ENCODE assay signal across 12 mouse cellular contexts in genomic region chr14:35112327-35113275, GRCm38 (mm10).
DNase-seq lines count a peak whose midpoint lies in the region; ATAC-seq and TF ChIP-seq lines count a peak whose summit lies in the region.
"Had no signal": no experiment of that assay in that cellular context is flagged by ENCODE, and none has a peak within 500 bp of the region (broad histone marks: within the 10 kb centered on the region; RNA-seq: fewer than 3 reads in every experiment).

No protein-coding gene starts in this region.

- WGBS in lung, embryonic 15.5 days: 47% methylated on average over 11 of the region's 11 CpGs
- 61% methylated on average over 11 of the region's 11 CpGs for WGBS in lung, adult 2 months
- WGBS in forebrain, embryonic 15.5 days: 16% methylated on average over 11 of the region's 11 CpGs
- 37% methylated on average over 11 of the region's 11 CpGs for WGBS in midbrain, embryonic 15.5 days

- H3K36me3 ChIP-seq in lung, embryonic 15.5 days: no peaks in the 10 kb centered on the region
- no peaks in the 10 kb centered on the region for H3K36me3 ChIP-seq in forebrain, embryonic 15.5 days
- no peaks in the 10 kb centered on the region for H3K36me3 ChIP-seq in midbrain, embryonic 15.5 days (replicated peaks)

- H3K9me3 ChIP-seq in lung, embryonic 15.5 days: no peaks in the 10 kb centered on the region
- H3K9me3 ChIP-seq in forebrain, embryonic 15.5 days: no peaks in the 10 kb centered on the region
- H3K9me3 ChIP-seq in midbrain, embryonic 15.5 days: no peaks in the 10 kb centered on the region

- H3K4me1 ChIP-seq in lung, embryonic 15.5 days: peaks cover 5% of the 10 kb centered on the region; the same call in 1 of the 2 replicates
- H3K4me1 ChIP-seq in lung, adult 2 months (ENCODE audit: control insufficient read depth, insufficient read depth, low read length): no peaks in the 10 kb centered on the region
- H3K4me1 ChIP-seq in forebrain, embryonic 15.5 days: peaks cover 20% of the 10 kb centered on the region
- H3K4me1 ChIP-seq in midbrain, embryonic 15.5 days: peaks cover 16% of the 10 kb centered on the region; the same call in 1 of the 2 replicates

- peak; percentile 4 to 8 for DNase-seq in adrenal gland, postnatal 36 days
- DNase-seq in adrenal gland, adult 18-20 months (ENCODE audit: low spot score in 2 of 2): no peak
- no peak for DNase-seq in lung, adult 2 months
- DNase-seq in T-cell, adult 2 months (ENCODE audit: low spot score): no peak
- DNase-seq: liver, postnatal 0 days; thymus, adult 2 months had no signal

- H3K9ac ChIP-seq in lung, embryonic 15.5 days: no peak overlapping the region
- H3K9ac ChIP-seq in forebrain, embryonic 15.5 days (replicated peaks): no peak overlapping the region
- H3K9ac ChIP-seq in midbrain, embryonic 15.5 days: no peak overlapping the region
- H3K9ac ChIP-seq: liver, postnatal 0 days had no signal

- H3K27me3 ChIP-seq in lung, embryonic 15.5 days: no peaks in the 10 kb centered on the region
- H3K27me3 ChIP-seq in forebrain, embryonic 15.5 days: no peaks in the 10 kb centered on the region
- H3K27me3 ChIP-seq in midbrain, embryonic 15.5 days (replicated peaks): no peaks in the 10 kb centered on the region

- no peak overlapping the region for H3K4me3 ChIP-seq in lung, embryonic 15.5 days
- H3K4me3 ChIP-seq in lung, adult 2 months (replicated peaks; ENCODE audit: extremely low read depth, low read depth, low read length): no peak overlapping the region
- no peak overlapping the region for H3K4me3 ChIP-seq in forebrain, embryonic 15.5 days
- H3K4me3 ChIP-seq in midbrain, embryonic 15.5 days: no peak overlapping the region

- H3K4me2 ChIP-seq in lung, embryonic 15.5 days: no peak overlapping the region
- H3K4me2 ChIP-seq in forebrain, embryonic 15.5 days (replicated peaks): no peak overlapping the region
- no peak overlapping the region for H3K4me2 ChIP-seq in midbrain, embryonic 15.5 days

- no peak for TF ChIP-seq CTCF in lung, adult 2 months (IDR thresholded peaks at IDR 0.05; ENCODE audit: insufficient read depth, low read length)

- ATAC-seq in lung, embryonic 15.5 days (ENCODE audit: borderline replicate concordance, extremely low read depth, low FRiP score, low TSS enrichment): peak; percentile 89; the same call in 1 of the 2 replicates
- peak; percentile 91 for ATAC-seq in forebrain, embryonic 15.5 days (replicated peaks)
- ATAC-seq in midbrain, embryonic 15.5 days (replicated peaks): peak; percentile 35; the same call in 1 of the 2 replicates
- no peak for ATAC-seq in megakaryocyte-erythroid progenitor cell, adult 5-6 weeks (replicated peaks; ENCODE audit: low FRiP score, low TSS enrichment, poor library complexity, severe bottlenecking)
- ATAC-seq: activated CD4-positive, CD25-positive, alpha-beta regulatory T cell, adult 4 months; liver, postnatal 0 days had no signal

- no peak for TF ChIP-seq POLR2A in lung, adult 2 months (IDR thresholded peaks at IDR 0.05; ENCODE audit: borderline replicate concordance, extremely low read depth, low read depth, low read length)

- no peak overlapping the region for H3K27ac ChIP-seq in lung, embryonic 15.5 days
- H3K27ac ChIP-seq in forebrain, embryonic 15.5 days (replicated peaks): peak overlapping the region; percentile 28
- H3K27ac ChIP-seq in midbrain, embryonic 15.5 days: no peak overlapping the region
- H3K27ac ChIP-seq: kidney, postnatal 0 days had no signal

Comparison
In these comparisons a context has a peak if more than half of its experiments do, and no peak if none do; other contexts are left out.
1. DNase-seq: peak in adrenal gland, postnatal 36 days (2 of 2); none in adrenal gland, adult 18-20 months (0 of 2), lung, adult 2 months (single experiment) and T-cell, adult 2 months (single experiment).